Mouse (Mus musculus) C2C12 (cell line): ENCODE results near the gene Snx6.
"Not testable (repeated sequence)": the region's sequence is repeated elsewhere in the genome, so short reads cannot be mapped to it uniquely, and the experiment has no call there.

Experiments used
- CTCF ChIP-seq: IDR thresholded peaks from one replicate; pipeline ENCODE4 v1.5.1; 2011; ENCODE audit not compliant: control insufficient read depth, insufficient read depth, insufficient read length
- MAX ChIP-seq: IDR thresholded peaks from one replicate; pipeline ENCODE4 v1.6.1; 2011; ENCODE audit warnings: mild to moderate bottlenecking, control low read depth
- MYOD1 ChIP-seq: IDR thresholded peaks from one replicate; pipeline ENCODE4 v1.6.1; 2011; ENCODE audit warnings: low read depth; ENCODE audit not compliant: control insufficient read depth, insufficient read length
- MYOG ChIP-seq: IDR thresholded peaks from one replicate; pipeline ENCODE4 v1.6.1; 2011; ENCODE audit not compliant: control insufficient read depth, insufficient read length; ENCODE audit errors: extremely low read depth
- USF1 ChIP-seq: IDR thresholded peaks from one replicate; pipeline ENCODE4 v1.6.1; 2011; ENCODE audit warnings: low read depth, mild to moderate bottlenecking, control low read depth, moderate library complexity

DNA sequence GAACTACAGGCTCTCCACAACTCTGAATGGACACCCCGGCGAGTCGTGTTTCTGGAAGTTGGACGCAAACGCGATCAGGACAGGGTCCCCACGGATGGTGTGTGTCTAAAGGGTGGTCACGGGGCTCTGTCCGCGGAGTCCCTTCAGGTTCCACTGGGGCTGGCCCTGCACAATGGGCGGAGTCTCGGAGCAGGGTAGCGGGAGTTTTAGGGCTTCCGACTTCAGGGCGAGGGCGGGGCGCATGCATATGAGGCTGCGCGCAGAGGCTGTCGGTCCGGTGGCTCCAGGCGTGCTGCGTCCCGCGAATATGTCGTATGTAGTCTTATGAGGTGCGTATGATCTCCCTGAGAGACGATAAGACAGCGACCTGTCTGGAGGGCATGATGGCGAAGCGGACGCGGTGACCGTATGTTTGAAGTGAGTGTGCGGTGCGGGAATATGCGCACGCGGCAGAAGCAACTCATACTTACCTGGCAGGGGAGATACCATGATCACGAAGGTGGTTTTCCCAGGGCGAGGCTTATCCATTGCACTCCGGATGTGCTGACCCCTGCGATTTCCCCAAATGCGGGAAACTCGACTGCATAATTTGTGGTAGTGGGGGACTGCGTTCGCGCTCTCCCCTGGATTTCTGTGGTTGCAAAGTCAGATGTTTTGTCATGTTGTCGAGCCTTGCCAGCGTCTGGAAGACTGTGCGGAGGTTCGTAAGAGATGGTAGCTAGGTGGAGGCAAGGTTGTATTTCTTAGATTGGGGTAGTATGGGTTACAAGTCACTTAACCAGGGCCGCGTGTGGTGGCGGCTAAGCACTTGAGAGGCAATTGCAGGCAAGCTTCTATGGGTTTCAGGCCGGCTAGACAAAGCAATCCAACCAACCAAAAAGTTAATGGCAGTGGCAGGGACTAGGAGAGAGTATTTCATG, 66.1 kb downstream of the Snx6 start:
- TF ChIP-seq USF1, CTCF, MAX, MYOD1, MYOG: not testable (repeated sequence)
